Mouse (Mus musculus): ENCODE results near the gene Mtif3. TPM values are rescaled to one million over a fixed set of nuclear protein-coding genes. Genes with fewer than 3 reads are reported as not detected.

Gene Mtif3
- total RNA-seq, 2 experiments from 2014 or later: 18.1 to 24.9 TPM

- no peak for TF ChIP-seq CTCF (IDR thresholded peaks at IDR 0.05)
- no peak overlapping the region for H3K27ac ChIP-seq
- no peak for DNase-seq (ENCODE audit: extremely low spot score in 1 of 2, low spot score in 2 of 2)
- intact Hi-C loops (cut with DNase I): loop anchor here (10.0 kb wide), 1 partner anchor 933 kb away; no protein-coding TSS in a partner anchor
- no peak overlapping the region for H3K4me3 ChIP-seq
Measured at GRCm38 (mm10) chr5:146912206-146912605, 51.4 kb downstream of the Mtif3 start.

GRCm38 (mm10) chr5:146908629-146909028 lies 55.0 kb downstream of the Mtif3 start:
- TF ChIP-seq CTCF (IDR thresholded peaks at IDR 0.05): peak; percentile 26
- Histone ChIP-seq H3K27ac (no peak overlapping the region), H3K4me3 (no peak overlapping the region)
- intact Hi-C loops (cut with DNase I): no loop called here
- DNase-seq (ENCODE audit: extremely low spot score in 1 of 2, low spot score in 2 of 2): no peak

GRCm38 (mm10) chr5:146907533-146907932 lies 56.1 kb downstream of the Mtif3 start:
- DNase-seq (ENCODE audit: extremely low spot score in 1 of 2, low spot score in 2 of 2): no peak
- no peak for TF ChIP-seq CTCF (IDR thresholded peaks at IDR 0.05)
- H3K4me3 ChIP-seq: no peak overlapping the region
- intact Hi-C loops (cut with DNase I): loop anchor here (2.0 kb wide), 1 partner anchor 411 kb away; no protein-coding TSS in a partner anchor
- H3K27ac ChIP-seq: no peak overlapping the region

GRCm38 (mm10) chr5:146905486-146906172 lies 58.0 kb downstream of the Mtif3 start:
- H3K27ac ChIP-seq: no peak overlapping the region
- peak; percentile 77 for TF ChIP-seq CTCF (IDR thresholded peaks at IDR 0.05)
- intact Hi-C loops (cut with DNase I): loop anchor here (2.0 kb wide), 1 partner anchor 413 kb away; no protein-coding TSS in a partner anchor
- DNase-seq (ENCODE audit: extremely low spot score in 1 of 2, low spot score in 2 of 2): peak; percentile 61 to 79
- H3K4me3 ChIP-seq: no peak overlapping the region

- intact Hi-C loops (cut with DNase I): loop anchor here (1.0 kb wide), 3 partner anchors 59 to 229 kb away; partner anchors contain the start of gene Rasl11a
- peak; percentile 75 to 77 for DNase-seq (ENCODE audit: extremely low spot score in 1 of 2, low spot score in 2 of 2)
- Histone ChIP-seq H3K4me3 (no peak overlapping the region), H3K27ac (no peak overlapping the region)
- TF ChIP-seq CTCF (IDR thresholded peaks at IDR 0.05): peak; percentile 78
Measured at GRCm38 (mm10) chr5:146904404-146904803, 59.2 kb downstream of the Mtif3 start.

Other genes starting within 250 kb of the Mtif3 start
- gene Usp12, start 168.8 kb downstream of the Mtif3 start, total RNA-seq (2021): 10 to 100 TPM; 56.0 to 56.7 TPM
- gene Rpl21, start 130.9 kb downstream of the Mtif3 start, total RNA-seq (2021): 100 to 1,000 TPM; 165 to 172 TPM
- gene Rasl11a, start 118.7 kb downstream of the Mtif3 start, total RNA-seq (2021): 10 to 100 TPM in 1 of 2 experiments, 1 to 10 TPM in 1; 9.2 to 17.1 TPM
- gene Gtf3a, start 15.1 kb downstream of the Mtif3 start, total RNA-seq (2021): 10 to 100 TPM; 25.3 to 26.0 TPM
- 1 to 10 TPM; 5.8 to 6.3 TPM for gene Lnx2, start 112.8 kb upstream of the Mtif3 start, total RNA-seq (2021)
- gene Polr1d, start 113.2 kb upstream of the Mtif3 start, total RNA-seq (2021): 10 to 100 TPM; 66.8 to 67.0 TPM
- gene Gsx1, start 224.9 kb upstream of the Mtif3 start, total RNA-seq (2021): under 1 TPM; 0.19 to 0.38 TPM

Data from left cerebral cortex, adult 2 months (tissue).